Mouse (Mus musculus) G1E (cell line): Measurements from ENCODE around the gene Xlr3c.
"Not testable (repeated sequence)": the region's sequence is repeated elsewhere in the genome, so short reads cannot be mapped to it uniquely, and the experiment has no call there.

Experiments used
- CTCF ChIP-seq: IDR thresholded peaks from 2 replicates; pipeline ENCODE4 v1.5.1; 2012; ENCODE audit warnings: low read depth, low read length, inconsistent platforms, mixed read lengths
- GATA1 ChIP-seq: IDR thresholded peaks from 2 replicates; pipeline ENCODE4 v1.6.1; 2012; ENCODE audit warnings: borderline replicate concordance, low read length, inconsistent platforms, mixed read lengths
- POLR2AphosphoS5 ChIP-seq: IDR thresholded peaks from 2 replicates; pipeline ENCODE4 v1.6.1; 2012; ENCODE audit warnings: low read depth, low read length, inconsistent platforms; ENCODE audit not compliant: insufficient replicate concordance
- TAL1 ChIP-seq: conservative IDR thresholded peaks from 2 replicates; pipeline ENCODE4 v1.6.1; 2012; ENCODE audit warnings: low read depth, low read length, inconsistent platforms, mixed read lengths

- not testable (repeated sequence) for TF ChIP-seq GATA1, CTCF, TAL1, POLR2AphosphoS5
Measured at GRCm38 (mm10) chrX:73292876-73293275, 27.7 kb upstream of the Xlr3c start, which contains the start of the genes Xlr5a and Xlr5c.
